Mouse (Mus musculus) neural tube, embryonic 15.5 days (tissue): ENCODE data around the gene Hc. TPM values are rescaled to one million over a fixed set of nuclear protein-coding genes. Genes with fewer than 3 reads are reported as not detected.

ENCODE experiments used
- ATAC-seq: fragments of 200-750 bp; cut with Nextera tagmentation; 2 replicates; pipeline ENCODE4 v1.8.0; 2017; ENCODE audit warnings: mild to moderate bottlenecking, moderate TSS enrichment, moderate library complexity; ENCODE audit not compliant: low FRiP score
- H3K27ac ChIP-seq: fragments of 300-500 bp; sonication (generic); replicated peaks from 2 replicates; pipeline ENCODE4 v1.5.1; 2015; ENCODE audit warnings: mild to moderate bottlenecking, inconsistent platforms
- H3K27me3 ChIP-seq: fragments of 300-500 bp; sonication (generic); replicated peaks from 2 replicates; pipeline ENCODE4 v1.6.1; 2015; ENCODE audit warnings: inconsistent platforms
- H3K36me3 ChIP-seq: fragments of 300-500 bp; sonication (generic); 2 replicates; pipeline ENCODE4 v1.6.1; 2015; ENCODE audit warnings: inconsistent platforms
- H3K4me1 ChIP-seq: fragments of 300-500 bp; sonication (generic); 2 replicates; pipeline ENCODE4 v1.6.1; 2015; ENCODE audit warnings: inconsistent platforms
- H3K4me2 ChIP-seq: fragments of 300-500 bp; sonication (generic); 2 replicates; pipeline ENCODE4 v1.6.1; 2015; ENCODE audit warnings: inconsistent platforms, mild to moderate bottlenecking, moderate library complexity
- H3K4me3 ChIP-seq: fragments of 300-500 bp; sonication (generic); replicated peaks from 2 replicates; pipeline ENCODE4 v1.5.1; 2015; ENCODE audit warnings: mild to moderate bottlenecking, inconsistent platforms
- H3K9ac ChIP-seq: fragments of 300-500 bp; sonication (generic); replicated peaks from 2 replicates; pipeline ENCODE4 v1.6.1; 2015; ENCODE audit warnings: mild to moderate bottlenecking, inconsistent platforms
- H3K9me3 ChIP-seq: fragments of 300-500 bp; sonication (generic); replicated peaks from 2 replicates; pipeline ENCODE4 v1.6.1; 2016; ENCODE audit warnings: inconsistent platforms
- WGBS: fragments of 180-500 bp; shearing (Covaris S2); methylation state at CpG from one replicate; pipeline ENCODE4 v1.1.7; 2015; ENCODE audit warnings: mixed read lengths; 5-methylcytosine and 5-hydroxymethylcytosine counted together
- polyA plus RNA-seq: library from polyadenylated mRNA; unstranded; fragments of >200 nt; fragmentation: Nextera tagmentation; extraction: Ambion mirVana; gene quantifications from 2 replicates; pipeline ENCODE4 v1.2.1, GENCODE M21; 2015

Hc gene
- polyA plus RNA-seq, 1 experiment from 2014 or later: 0.61 TPM

GRCm38 (mm10) chr2:34962211-34962610 lies 99.0 kb downstream of the Hc start:
- Histone ChIP-seq H3K4me3 (no peak overlapping the region), H3K9ac (no peak overlapping the region), H3K4me2 (no peak overlapping the region), H3K36me3 (no peaks in the 10 kb centered on the region), H3K9me3 (no peaks in the 10 kb centered on the region), H3K27ac (no peak overlapping the region), H3K4me1 (peaks cover 8% of the 10 kb centered on the region), H3K27me3 (0 out of 2 replicates have a peak, but pooled peaks cover 3% of the 10 kb centered on the region)
- no peak for ATAC-seq
- WGBS: 87% methylated on average over 2 of the region's 2 CpGs

- ATAC-seq: no peak
- H3K27me3 ChIP-seq: 0 out of 2 replicates have a peak, but pooled peaks cover 3% of the 10 kb centered on the region
- no peak within 1 kb of the TSS for H3K27ac ChIP-seq
- 16% methylated on average over 20 of the region's 20 CpGs for WGBS
- H3K9me3 ChIP-seq: no peaks in the 10 kb centered on the region
- peak within 1 kb of the TSS; percentile 29 for H3K4me3 ChIP-seq
- H3K4me2 ChIP-seq: peak within 1 kb of the TSS; percentile 56
- H3K36me3 ChIP-seq: no peaks in the 10 kb centered on the region
- H3K9ac ChIP-seq: 0 out of 2 replicates have a peak within 1 kb of the TSS, but pooled peaks have one; percentile 3
- peaks cover 8% of the 10 kb centered on the region for H3K4me1 ChIP-seq
Observed at GRCm38 (mm10) chr2:34961481-34962036, 99.7 kb downstream of the Hc start, which contains the start of gene Traf1. Gene Traf1, minus strand, starts transcription at chr2:34961772.

- Histone ChIP-seq H3K27me3 (0 out of 2 replicates have a peak, but pooled peaks cover 3% of the 10 kb centered on the region), H3K27ac (no peak overlapping the region), H3K4me2 (peak overlapping the region; percentile 56), H3K9ac (0 out of 2 replicates have a peak overlapping the region, but pooled peaks have one; percentile 3), H3K4me1 (peaks cover 8% of the 10 kb centered on the region), H3K9me3 (no peaks in the 10 kb centered on the region), H3K36me3 (no peaks in the 10 kb centered on the region), H3K4me3 (peak overlapping the region; percentile 29)
- 76% methylated on average over 6 of the region's 6 CpGs for WGBS
- ATAC-seq: no peak
Observed at GRCm38 (mm10) chr2:34960966-34961365, 100.3 kb downstream of the Hc start.

- H3K4me1 ChIP-seq: peaks cover 8% of the 10 kb centered on the region
- no peak overlapping the region for H3K27ac ChIP-seq
- H3K27me3 ChIP-seq: 0 out of 2 replicates have a peak, but pooled peaks cover 3% of the 10 kb centered on the region
- H3K9ac ChIP-seq: no peak overlapping the region
- no peaks in the 10 kb centered on the region for H3K9me3 ChIP-seq
- no peaks in the 10 kb centered on the region for H3K36me3 ChIP-seq
- H3K4me2 ChIP-seq: no peak overlapping the region
- 82% methylated on average over 5 of the region's 5 CpGs for WGBS
- no peak overlapping the region for H3K4me3 ChIP-seq
- ATAC-seq: no peak
Observed at GRCm38 (mm10) chr2:34960466-34960865, 100.8 kb downstream of the Hc start.

- ATAC-seq: no peak
- Histone ChIP-seq H3K36me3 (no peaks in the 10 kb centered on the region), H3K27ac (no peak overlapping the region), H3K9ac (no peak overlapping the region), H3K27me3 (0 out of 2 replicates have a peak, but pooled peaks cover 3% of the 10 kb centered on the region), H3K9me3 (no peaks in the 10 kb centered on the region), H3K4me1 (peaks cover 8% of the 10 kb centered on the region), H3K4me2 (no peak overlapping the region), H3K4me3 (no peak overlapping the region)
- WGBS: 83% methylated on average over 7 of the region's 7 CpGs
Observed at GRCm38 (mm10) chr2:34958582-34958981, 102.7 kb downstream of the Hc start.

- no peak for ATAC-seq
- Histone ChIP-seq H3K36me3 (no peaks in the 10 kb centered on the region), H3K27me3 (0 out of 2 replicates have a peak, but pooled peaks cover 3% of the 10 kb centered on the region), H3K9ac (no peak overlapping the region), H3K4me1 (peaks cover 8% of the 10 kb centered on the region), H3K4me2 (no peak overlapping the region), H3K9me3 (no peaks in the 10 kb centered on the region), H3K27ac (no peak overlapping the region), H3K4me3 (no peak overlapping the region)
- 85% methylated on average over 7 of the region's 7 CpGs for WGBS
Observed at GRCm38 (mm10) chr2:34958036-34958435, 103.2 kb downstream of the Hc start.

- Histone ChIP-seq H3K36me3 (no peaks in the 10 kb centered on the region), H3K27me3 (no peaks in the 10 kb centered on the region), H3K27ac (no peak overlapping the region), H3K4me2 (no peak overlapping the region), H3K9me3 (no peaks in the 10 kb centered on the region), H3K4me3 (no peak overlapping the region), H3K4me1 (peaks cover 8% of the 10 kb centered on the region), H3K9ac (no peak overlapping the region)
- ATAC-seq: no peak
- WGBS: 68% methylated on average over 1 of the region's 1 CpGs
Observed at GRCm38 (mm10) chr2:34957405-34957804, 103.8 kb downstream of the Hc start.

GRCm38 (mm10) chr2:34956941-34957340 lies 104.3 kb downstream of the Hc start:
- Histone ChIP-seq H3K4me3 (no peak overlapping the region), H3K4me2 (no peak overlapping the region), H3K36me3 (no peaks in the 10 kb centered on the region), H3K9ac (no peak overlapping the region), H3K27ac (no peak overlapping the region), H3K9me3 (no peaks in the 10 kb centered on the region), H3K27me3 (no peaks in the 10 kb centered on the region), H3K4me1 (peaks cover 8% of the 10 kb centered on the region)
- WGBS: 60% methylated on average over 5 of the region's 5 CpGs
- ATAC-seq: no peak

GRCm38 (mm10) chr2:34954344-34954743 lies 106.9 kb downstream of the Hc start:
- no peaks in the 10 kb centered on the region for H3K36me3 ChIP-seq
- H3K27me3 ChIP-seq: no peaks in the 10 kb centered on the region
- no peak for ATAC-seq

GRCm38 (mm10) chr2:34953547-34954116 lies 107.6 kb downstream of the Hc start:
- Histone ChIP-seq H3K4me2 (no peak overlapping the region), H3K9ac (no peak overlapping the region), H3K27me3 (no peaks in the 10 kb centered on the region), H3K4me3 (no peak overlapping the region), H3K36me3 (no peaks in the 10 kb centered on the region), H3K4me1 (no peaks in the 10 kb centered on the region), H3K9me3 (no peaks in the 10 kb centered on the region), H3K27ac (no peak overlapping the region)
- WGBS: 83% methylated on average over 2 of the region's 2 CpGs
- no peak for ATAC-seq

More at GRCm38 (mm10) chr2:34954344-34954743, 106.9 kb downstream of the Hc start:
- no peak overlapping the region for H3K9ac ChIP-seq
- no peaks in the 10 kb centered on the region for H3K9me3 ChIP-seq
- H3K27ac ChIP-seq: no peak overlapping the region
- no peaks in the 10 kb centered on the region for H3K4me1 ChIP-seq
- no peak overlapping the region for H3K4me2 ChIP-seq
- no peak overlapping the region for H3K4me3 ChIP-seq

GRCm38 (mm10) chr2:34953018-34953417 lies 108.2 kb downstream of the Hc start:
- no peak for ATAC-seq
- WGBS: 86% methylated on average over 4 of the region's 4 CpGs
- no peaks in the 10 kb centered on the region for H3K4me1 ChIP-seq

GRCm38 (mm10) chr2:34951469-34951868 lies 109.8 kb downstream of the Hc start:
- no peaks in the 10 kb centered on the region for H3K4me1 ChIP-seq

More at GRCm38 (mm10) chr2:34953018-34953417, 108.2 kb downstream of the Hc start:
- H3K9me3 ChIP-seq: no peaks in the 10 kb centered on the region
- no peaks in the 10 kb centered on the region for H3K27me3 ChIP-seq
- H3K36me3 ChIP-seq: no peaks in the 10 kb centered on the region
- no peak overlapping the region for H3K4me3 ChIP-seq
- H3K27ac ChIP-seq: no peak overlapping the region
- H3K4me2 ChIP-seq: no peak overlapping the region
- no peak overlapping the region for H3K9ac ChIP-seq

More at GRCm38 (mm10) chr2:34951469-34951868, 109.8 kb downstream of the Hc start:
- Histone ChIP-seq H3K4me2 (no peak overlapping the region), H3K36me3 (no peaks in the 10 kb centered on the region), H3K9me3 (no peaks in the 10 kb centered on the region), H3K27ac (no peak overlapping the region), H3K27me3 (no peaks in the 10 kb centered on the region), H3K4me3 (no peak overlapping the region), H3K9ac (no peak overlapping the region)
- no peak for ATAC-seq
